Mouse (Mus musculus) CD4-positive naive resting alpha-beta T cell, adult 76 days (primary cell): Measurements from ENCODE around the gene Eif2ak1. TPM values are rescaled to one million over a fixed set of nuclear protein-coding genes. Genes with fewer than 3 reads are reported as not detected.

ENCODE experiments used
- total RNA-seq: library from RNA; stranded (reverse); gene quantifications from one replicate; pipeline ENCODE4 v1.2.4, GENCODE M21; 2023

Gene Eif2ak1
- total RNA-seq, result 41.9 TPM

GRCm38 (mm10) chr5:143817116-143817930, at the start of gene Eif2ak1:
Eif2ak1 (plus strand) TSS chr5:143817788.

GRCm38 (mm10) chr5:143897635-143898330, 80.2 kb downstream of the Eif2ak1 start, which contains the start of gene Ankrd61:
Ankrd61 (minus strand) TSS chr5:143897685.

GRCm38 (mm10) chr5:143909417-143910400, 92.1 kb downstream of the Eif2ak1 start, which contains the start of the genes Aimp2 and Pms2:
Aimp2 (minus strand) TSS chr5:143909847.
Pms2 (plus strand) TSS chr5:143909964.

GRCm38 (mm10) chr5:143927875-143928274, 110.3 kb downstream of the Eif2ak1 start, which contains the start of gene Gm42421:
Gm42421 (plus strand) TSS chr5:143928175.

GRCm38 (mm10) chr5:143932831-143933230, 115.2 kb downstream of the Eif2ak1 start, which contains the start of gene Rsph10b:
Rsph10b (plus strand) TSS chr5:143933035.

Other genes starting within 250 kb of the Eif2ak1 start
- 42.6 TPM for gene Cyth3, start 195.3 kb upstream of the Eif2ak1 start, total RNA-seq
- 38.0 TPM for gene Usp42, start 85.5 kb upstream of the Eif2ak1 start, total RNA-seq
- gene Ankrd61, start 79.9 kb downstream of the Eif2ak1 start, total RNA-seq, result 0.32 TPM
- gene Aimp2, start 92.1 kb downstream of the Eif2ak1 start, total RNA-seq, result 20.6 TPM
- 36.9 TPM for gene Pms2, start 92.2 kb downstream of the Eif2ak1 start, total RNA-seq
- 3.1 TPM for gene Gm42421, start 110.4 kb downstream of the Eif2ak1 start, total RNA-seq
- 0.38 TPM for gene Rsph10b, start 115.2 kb downstream of the Eif2ak1 start, total RNA-seq
- 80.4 TPM for gene Ccz1, start 197.1 kb downstream of the Eif2ak1 start, total RNA-seq
- gene Ocm, start 208.9 kb downstream of the Eif2ak1 start, total RNA-seq, result not detected